Mouse (Mus musculus): ENCODE results near the gene Pcp4l1.
"Not testable (repeated sequence)": the region's sequence is repeated elsewhere in the genome, so short reads cannot be mapped to it uniquely, and the experiment has no call there.

Pcp4l1 gene

GRCm38 (mm10) chr1:171164258-171164657 is 31.8 kb downstream of the Pcp4l1 start:
- in situ Hi-C loops (cut with MboI; ENCODE audit: low pct_unique_long_range_greater_than_20kb in 1 of 2, low sequenced_read_pairs in 2 of 2, unreplicated experiment in 1 of 2), result no loop called here

GRCm38 (mm10) chr1:171162526-171162925 is 33.5 kb downstream of the Pcp4l1 start:
- in situ Hi-C loops (cut with MboI; ENCODE audit: low pct_unique_long_range_greater_than_20kb in 1 of 2, low sequenced_read_pairs in 2 of 2, unreplicated experiment in 1 of 2), result no loop called here

GRCm38 (mm10) chr1:171159485-171159975 is 36.5 kb downstream of the Pcp4l1 start:
- in situ Hi-C loops (cut with MboI; ENCODE audit: low pct_unique_long_range_greater_than_20kb in 1 of 2, low sequenced_read_pairs in 2 of 2, unreplicated experiment in 1 of 2), result no loop called here

GRCm38 (mm10) chr1:171157965-171158364 is 38.1 kb downstream of the Pcp4l1 start:
- in situ Hi-C loops (cut with MboI; ENCODE audit: low pct_unique_long_range_greater_than_20kb in 1 of 2, low sequenced_read_pairs in 2 of 2, unreplicated experiment in 1 of 2), result no loop called here

- in situ Hi-C loops (cut with MboI; ENCODE audit: low pct_unique_long_range_greater_than_20kb in 1 of 2, low sequenced_read_pairs in 2 of 2, unreplicated experiment in 1 of 2), result no loop called here
Observed at GRCm38 (mm10) chr1:171156644-171157043, 39.4 kb downstream of the Pcp4l1 start.

- in situ Hi-C loops (cut with MboI; ENCODE audit: low pct_unique_long_range_greater_than_20kb in 1 of 2, low sequenced_read_pairs in 2 of 2, unreplicated experiment in 1 of 2), result no loop called here
Observed at GRCm38 (mm10) chr1:171151966-171152365, 44.1 kb downstream of the Pcp4l1 start.

- in situ Hi-C loops (cut with MboI; ENCODE audit: low pct_unique_long_range_greater_than_20kb in 1 of 2, low sequenced_read_pairs in 2 of 2, unreplicated experiment in 1 of 2), result no loop called here
Observed at GRCm38 (mm10) chr1:171150838-171151391, 45.2 kb downstream of the Pcp4l1 start.

- in situ Hi-C loops (cut with MboI; ENCODE audit: low pct_unique_long_range_greater_than_20kb in 1 of 2, low sequenced_read_pairs in 2 of 2, unreplicated experiment in 1 of 2), result no loop called here
Observed at GRCm38 (mm10) chr1:171149974-171150760, 45.9 kb downstream of the Pcp4l1 start, which contains the start of the genes Sdhc and Mpz. TSS of gene Sdhc (minus strand) at chr1:171150603. TSS of gene Mpz (plus strand) at chr1:171150711.

GRCm38 (mm10) chr1:171142981-171143380 is 53.1 kb downstream of the Pcp4l1 start:
- in situ Hi-C loops (cut with MboI; ENCODE audit: low pct_unique_long_range_greater_than_20kb in 1 of 2, low sequenced_read_pairs in 2 of 2, unreplicated experiment in 1 of 2), result loop anchor here in 1 of 2 experiments (5.0 kb wide), 1 partner anchor 279 kb away; no protein-coding TSS in a partner anchor

GRCm38 (mm10) chr1:171137486-171138155 is 58.4 kb downstream of the Pcp4l1 start:
- in situ Hi-C loops (cut with MboI; ENCODE audit: low pct_unique_long_range_greater_than_20kb in 1 of 2, low sequenced_read_pairs in 2 of 2, unreplicated experiment in 1 of 2), result not testable (repeated sequence)

GRCm38 (mm10) chr1:171135600-171135999 is 60.5 kb downstream of the Pcp4l1 start:
- in situ Hi-C loops (cut with MboI; ENCODE audit: low pct_unique_long_range_greater_than_20kb in 1 of 2, low sequenced_read_pairs in 2 of 2, unreplicated experiment in 1 of 2), result no loop called here

- in situ Hi-C loops (cut with MboI; ENCODE audit: low pct_unique_long_range_greater_than_20kb in 1 of 2, low sequenced_read_pairs in 2 of 2, unreplicated experiment in 1 of 2), result no loop called here
Observed at GRCm38 (mm10) chr1:171130971-171131370, 65.1 kb downstream of the Pcp4l1 start.

GRCm38 (mm10) chr1:171129251-171129650 is 66.8 kb downstream of the Pcp4l1 start:
- in situ Hi-C loops (cut with MboI; ENCODE audit: low pct_unique_long_range_greater_than_20kb in 1 of 2, low sequenced_read_pairs in 2 of 2, unreplicated experiment in 1 of 2), result loop anchor here in 1 of 2 experiments (10.0 kb wide), 1 partner anchor 86 kb away; the partner anchor contains the start of gene Nr1i3

GRCm38 (mm10) chr1:171124398-171124797 is 71.7 kb downstream of the Pcp4l1 start:
- in situ Hi-C loops (cut with MboI; ENCODE audit: low pct_unique_long_range_greater_than_20kb in 1 of 2, low sequenced_read_pairs in 2 of 2, unreplicated experiment in 1 of 2), result loop anchor here in 1 of 2 experiments (10.0 kb wide), 1 partner anchor 90 kb away; the partner anchor contains the start of gene Nr1i3

Data from mouse embryonic stem cell (cell line).